Mouse (Mus musculus): Measurements from ENCODE around the gene Gucy2c. TPM values are rescaled to one million over a fixed set of nuclear protein-coding genes. Genes with fewer than 3 reads are reported as not detected.

The Gucy2c gene
- polyA plus RNA-seq, 1 experiment = not detected

GRCm38 (mm10) chr6:136816826-136817225 lies 35.3 kb upstream of the Gucy2c start:
- Histone ChIP-seq H3K4me3 (ENCODE audit: insufficient read depth, low read depth, low read length) (no peak overlapping the region), H3K27ac (ENCODE audit: insufficient read depth, low read depth, low read length) (no peak overlapping the region), H3K4me1 (ENCODE audit: control insufficient read depth, insufficient read depth, low read length) (no peaks in the 10 kb centered on the region)
- WGBS = 82% methylated on average over 21 of the region's 21 CpGs
- TF ChIP-seq POLR2A (IDR thresholded peaks at IDR 0.05; ENCODE audit: insufficient read depth, low read depth, low read length) = no peak
- TF ChIP-seq CTCF (IDR thresholded peaks at IDR 0.05; ENCODE audit: insufficient read depth, low read depth, low read length) = no peak

GRCm38 (mm10) chr6:136815381-136815780 lies 33.8 kb upstream of the Gucy2c start:
- Histone ChIP-seq H3K27ac (ENCODE audit: insufficient read depth, low read depth, low read length) (no peak overlapping the region), H3K4me1 (ENCODE audit: control insufficient read depth, insufficient read depth, low read length) (no peaks in the 10 kb centered on the region), H3K4me3 (ENCODE audit: insufficient read depth, low read depth, low read length) (no peak overlapping the region)
- 91% methylated on average over 7 of the region's 7 CpGs for WGBS
- TF ChIP-seq CTCF (IDR thresholded peaks at IDR 0.05; ENCODE audit: insufficient read depth, low read depth, low read length) (no peak), POLR2A (IDR thresholded peaks at IDR 0.05; ENCODE audit: insufficient read depth, low read depth, low read length) (no peak)

DNA sequence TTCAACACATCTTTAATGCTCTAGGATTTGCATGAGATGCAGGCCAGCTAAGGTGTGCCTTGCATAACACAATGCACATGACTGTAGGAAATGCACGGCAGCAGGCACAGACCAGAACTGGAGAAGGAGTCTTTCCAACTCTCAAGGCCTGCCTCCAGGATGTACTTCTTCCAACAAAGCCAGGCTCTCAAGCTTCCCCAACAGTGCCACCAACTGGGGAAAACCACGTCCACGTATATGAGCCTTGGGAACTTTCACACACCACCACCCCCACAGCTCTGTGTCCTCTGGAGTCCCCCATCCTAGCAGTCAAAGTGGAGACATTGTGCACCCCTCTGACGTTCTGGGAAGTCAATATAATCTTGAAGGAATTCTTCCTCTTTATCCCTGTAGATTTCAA lies 31.6 kb upstream of the Gucy2c start:
- TF ChIP-seq POLR2A (IDR thresholded peaks at IDR 0.05; ENCODE audit: insufficient read depth, low read depth, low read length) = no peak
- TF ChIP-seq CTCF (IDR thresholded peaks at IDR 0.05; ENCODE audit: insufficient read depth, low read depth, low read length) = no peak
- Histone ChIP-seq H3K27ac (ENCODE audit: insufficient read depth, low read depth, low read length) (no peak overlapping the region), H3K4me3 (ENCODE audit: insufficient read depth, low read depth, low read length) (no peak overlapping the region), H3K4me1 (ENCODE audit: control insufficient read depth, insufficient read depth, low read length) (peaks cover 7% of the 10 kb centered on the region; the same call in 1 of the 2 replicates)
- 22% methylated on average over 4 of the region's 4 CpGs for WGBS

DNA sequence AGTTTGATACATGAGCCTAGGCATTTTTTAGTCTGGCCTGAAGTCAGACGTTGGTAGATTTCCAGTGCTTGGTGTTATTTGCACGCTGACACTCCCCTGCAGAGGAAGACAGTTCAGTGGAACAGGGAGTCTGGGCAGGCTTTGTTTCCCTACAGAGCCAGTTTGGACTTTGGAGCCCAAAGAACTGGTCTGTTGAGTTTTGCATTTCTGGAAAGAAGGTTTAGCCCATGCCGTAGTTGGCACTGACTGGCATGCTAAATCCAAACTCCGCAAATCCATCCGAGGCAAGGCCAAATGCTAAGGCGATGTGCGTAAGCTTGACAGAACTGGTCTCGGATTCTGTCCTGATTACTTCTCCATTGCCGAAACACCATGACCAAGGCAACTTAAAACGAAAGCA lies 29.6 kb upstream of the Gucy2c start:
- no peak overlapping the region for H3K27ac ChIP-seq (ENCODE audit: insufficient read depth, low read depth, low read length)
- WGBS = 88% methylated on average over 10 of the region's 10 CpGs
- TF ChIP-seq POLR2A (IDR thresholded peaks at IDR 0.05; ENCODE audit: insufficient read depth, low read depth, low read length) (no peak), CTCF (IDR thresholded peaks at IDR 0.05; ENCODE audit: insufficient read depth, low read depth, low read length) (no peak)
- no peak overlapping the region for H3K4me3 ChIP-seq (ENCODE audit: insufficient read depth, low read depth, low read length)
- H3K4me1 ChIP-seq (ENCODE audit: control insufficient read depth, insufficient read depth, low read length) = peaks cover 11% of the 10 kb centered on the region; the same call in 1 of the 2 replicates

GRCm38 (mm10) chr6:136809673-136810072 lies 28.1 kb upstream of the Gucy2c start:
- Histone ChIP-seq H3K27ac (ENCODE audit: insufficient read depth, low read depth, low read length) (no peak overlapping the region), H3K4me3 (ENCODE audit: insufficient read depth, low read depth, low read length) (no peak overlapping the region), H3K4me1 (ENCODE audit: control insufficient read depth, insufficient read depth, low read length) (peaks cover 11% of the 10 kb centered on the region; the same call in 1 of the 2 replicates)
- TF ChIP-seq POLR2A (IDR thresholded peaks at IDR 0.05; ENCODE audit: insufficient read depth, low read depth, low read length) (no peak), CTCF (IDR thresholded peaks at IDR 0.05; ENCODE audit: insufficient read depth, low read depth, low read length) (no peak)
- 83% methylated on average over 13 of the region's 13 CpGs for WGBS

- 30% methylated on average over 14 of the region's 14 CpGs for WGBS
- Histone ChIP-seq H3K4me1 (ENCODE audit: control insufficient read depth, insufficient read depth, low read length) (peaks cover 11% of the 10 kb centered on the region; the same call in 1 of the 2 replicates), H3K27ac (ENCODE audit: insufficient read depth, low read depth, low read length) (no peak overlapping the region), H3K4me3 (ENCODE audit: insufficient read depth, low read depth, low read length) (peak overlapping the region; percentile 80)
- TF ChIP-seq CTCF (IDR thresholded peaks at IDR 0.05; ENCODE audit: insufficient read depth, low read depth, low read length) (no peak), POLR2A (IDR thresholded peaks at IDR 0.05; ENCODE audit: insufficient read depth, low read depth, low read length) (no peak)
Measured at GRCm38 (mm10) chr6:136809077-136809476, 27.5 kb upstream of the Gucy2c start.

DNA sequence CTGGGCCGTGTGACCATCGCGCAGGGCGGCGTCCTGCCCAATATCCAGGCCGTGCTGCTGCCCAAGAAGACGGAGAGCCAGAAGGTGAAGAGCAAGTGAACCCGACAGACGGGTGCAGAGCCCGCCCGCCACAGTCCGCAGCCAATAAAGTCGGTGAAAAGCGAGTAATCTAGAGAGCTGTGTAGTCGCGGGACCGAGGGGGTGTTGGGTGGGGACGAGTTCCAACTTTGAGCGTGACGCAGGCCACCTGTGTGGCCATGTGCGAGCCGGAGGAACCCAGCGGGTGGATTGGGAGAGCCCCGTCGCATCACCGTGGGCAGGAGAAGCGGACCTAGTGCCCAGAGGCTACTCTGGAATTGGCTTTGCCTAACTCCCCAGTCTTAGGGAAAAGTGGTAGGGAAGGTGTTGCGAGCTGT lies 27.1 kb upstream of the Gucy2c start:
- Histone ChIP-seq H3K4me1 (ENCODE audit: control insufficient read depth, insufficient read depth, low read length) (peaks cover 11% of the 10 kb centered on the region; the same call in 1 of the 2 replicates), H3K27ac (ENCODE audit: insufficient read depth, low read depth, low read length) (no peak overlapping the region), H3K4me3 (ENCODE audit: insufficient read depth, low read depth, low read length) (peak overlapping the region; percentile 80)
- WGBS = under 1% methylated on average over 28 of the region's 28 CpGs
- TF ChIP-seq POLR2A (IDR thresholded peaks at IDR 0.05; ENCODE audit: insufficient read depth, low read depth, low read length) (no peak), CTCF (IDR thresholded peaks at IDR 0.05; ENCODE audit: insufficient read depth, low read depth, low read length) (no peak)

- no peak for TF ChIP-seq CTCF (IDR thresholded peaks at IDR 0.05; ENCODE audit: insufficient read depth, low read depth, low read length)
- peak; percentile 31; the same call in 1 of the 2 replicates for TF ChIP-seq POLR2A (IDR thresholded peaks at IDR 0.05; ENCODE audit: insufficient read depth, low read depth, low read length)
- Histone ChIP-seq H3K4me1 (ENCODE audit: control insufficient read depth, insufficient read depth, low read length) (peaks cover 11% of the 10 kb centered on the region; the same call in 1 of the 2 replicates), H3K27ac (ENCODE audit: insufficient read depth, low read depth, low read length) (peak within 1 kb of the TSS; percentile 60), H3K4me3 (ENCODE audit: insufficient read depth, low read depth, low read length) (peak within 1 kb of the TSS; percentile 80)
- WGBS = under 1% methylated on average over 34 of the region's 34 CpGs
Measured at GRCm38 (mm10) chr6:136808014-136808417, 26.5 kb upstream of the Gucy2c start, which contains the start of gene H2afj. Gene H2afj, plus strand, starts transcription at chr6:136808244.

DNA sequence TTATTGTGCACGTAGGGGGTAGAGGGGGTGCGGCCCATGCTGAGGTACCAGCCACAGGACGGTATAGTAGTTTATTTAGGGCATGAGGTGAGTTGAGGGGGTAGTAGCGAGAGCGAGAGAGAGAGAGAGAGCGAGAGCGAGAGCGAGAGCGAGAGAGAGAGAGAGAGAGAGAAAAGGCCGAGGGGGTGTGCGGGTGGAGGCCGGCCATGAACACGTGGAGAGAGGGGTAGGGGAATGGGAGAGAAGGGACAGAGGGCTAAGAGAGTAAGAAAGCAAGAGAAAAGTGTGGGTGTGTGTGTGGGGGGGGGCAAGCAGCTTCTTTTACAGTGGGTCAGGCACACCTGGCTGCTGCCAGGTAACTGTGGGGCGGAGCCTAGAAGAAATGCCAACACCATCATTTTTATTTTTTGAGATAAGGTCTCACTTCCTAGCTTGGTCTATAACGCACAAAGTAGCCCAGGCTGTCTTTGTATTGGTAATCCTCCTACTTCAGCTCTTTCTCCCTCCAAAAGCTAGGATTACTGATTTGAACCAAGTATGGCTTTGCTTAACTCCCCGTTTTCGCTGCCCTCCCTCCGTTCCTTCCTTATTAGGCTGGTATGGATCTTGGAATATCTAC lies 25.9 kb upstream of the Gucy2c start:
- Histone ChIP-seq H3K27ac (ENCODE audit: insufficient read depth, low read depth, low read length) (peak overlapping the region; percentile 60), H3K4me3 (ENCODE audit: insufficient read depth, low read depth, low read length) (peak overlapping the region; percentile 23; the same call in 1 of the 2 replicates), H3K4me1 (ENCODE audit: control insufficient read depth, insufficient read depth, low read length) (peaks cover 11% of the 10 kb centered on the region; the same call in 1 of the 2 replicates)
- 39% methylated on average over 18 of the region's 18 CpGs for WGBS
- TF ChIP-seq CTCF (IDR thresholded peaks at IDR 0.05; ENCODE audit: insufficient read depth, low read depth, low read length) = no peak
- TF ChIP-seq POLR2A (IDR thresholded peaks at IDR 0.05; ENCODE audit: insufficient read depth, low read depth, low read length) = no peak

All from olfactory bulb, adult 2 months (tissue).